Mouse (Mus musculus): ENCODE measurements around the gene Ano10. TPM values are rescaled to one million over a fixed set of nuclear protein-coding genes. Genes with fewer than 3 reads are reported as not detected.

The Ano10 gene
- polyA plus RNA-seq, 1 experiment from 2014 or later, result 55.4 TPM

DNA sequence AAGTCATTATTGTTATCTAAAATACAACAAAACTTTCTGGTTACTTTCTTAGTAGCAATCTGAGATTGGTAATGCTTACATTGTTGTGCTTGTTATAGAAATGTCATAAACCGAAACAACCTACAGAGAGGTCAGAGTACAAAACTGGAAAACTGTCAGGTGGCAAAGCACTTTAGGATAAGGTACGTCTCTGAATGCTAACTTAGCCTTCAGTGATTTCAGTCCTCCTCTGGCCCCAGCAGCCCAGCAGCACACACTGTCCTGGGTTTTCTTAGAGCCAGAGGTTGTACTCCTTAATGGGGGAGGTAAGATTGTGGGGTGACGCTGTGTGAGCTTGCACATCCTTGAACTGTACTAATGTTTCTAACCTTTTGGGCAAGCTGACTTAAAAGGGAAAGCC lies 22.9 kb downstream of the Ano10 start:
- DNase-seq (ENCODE audit: low spot score), result no peak
- 93% methylated on average over 3 of the region's 3 CpGs for WGBS
- H3K36me3 ChIP-seq (ENCODE audit: control insufficient read depth, insufficient read depth, low read length), result no peaks in the 10 kb centered on the region

DNA sequence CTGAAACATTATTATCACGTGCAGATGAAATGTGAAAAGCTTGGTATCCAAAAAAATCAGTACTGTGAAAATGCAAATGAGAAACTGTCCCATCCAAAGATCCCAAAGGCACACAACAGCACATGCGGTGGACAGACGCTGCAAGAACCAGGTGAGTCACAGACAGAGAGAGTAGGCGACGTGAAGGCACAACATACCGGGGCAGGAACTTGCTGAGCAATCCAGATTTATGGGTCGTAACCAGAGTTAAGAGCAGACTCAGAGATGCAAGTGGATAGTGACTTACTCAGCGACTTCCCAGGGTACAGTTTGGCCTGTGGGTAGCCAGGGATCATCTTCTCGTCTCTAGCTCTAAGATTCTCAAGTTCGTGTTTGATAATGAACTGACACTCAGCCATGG lies 23.3 kb downstream of the Ano10 start:
- no peak overlapping the region for H3K9ac ChIP-seq (ENCODE audit: low read length)
- H3K36me3 ChIP-seq (ENCODE audit: control insufficient read depth, insufficient read depth, low read length), result no peaks in the 10 kb centered on the region
- DNase-seq (ENCODE audit: low spot score) (no peak), ATAC-seq (ENCODE audit: insufficient read depth, low FRiP score, low TSS enrichment) (no peak)
- H3K9me3 ChIP-seq (ENCODE audit: control insufficient read depth, low read length), result no peaks in the 10 kb centered on the region
- H3K4me1 ChIP-seq (ENCODE audit: control insufficient read depth, insufficient read depth, low read length), result no peaks in the 10 kb centered on the region
- H3K27me3 ChIP-seq (ENCODE audit: control insufficient read depth, insufficient read depth, low read length), result no peaks in the 10 kb centered on the region
- no peak overlapping the region for H3K4me2 ChIP-seq (ENCODE audit: low read depth)
- WGBS, result 82% methylated on average over 10 of the region's 10 CpGs
- H3K27ac ChIP-seq (ENCODE audit: low read depth, low read length), result no peak overlapping the region
- H3K4me3 ChIP-seq (ENCODE audit: low read depth, low read length), result no peak overlapping the region

More for the DNA sequence above, 22.9 kb downstream of the Ano10 start:
- H3K9me3 ChIP-seq (ENCODE audit: control insufficient read depth, low read length), result no peaks in the 10 kb centered on the region
- H3K4me1 ChIP-seq (ENCODE audit: control insufficient read depth, insufficient read depth, low read length), result no peaks in the 10 kb centered on the region
- no peak overlapping the region for H3K4me2 ChIP-seq (ENCODE audit: low read depth)
- no peak overlapping the region for H3K4me3 ChIP-seq (ENCODE audit: low read depth, low read length)
- H3K27ac ChIP-seq (ENCODE audit: low read depth, low read length), result no peak overlapping the region
- no peak overlapping the region for H3K9ac ChIP-seq (ENCODE audit: low read length)
- no peaks in the 10 kb centered on the region for H3K27me3 ChIP-seq (ENCODE audit: control insufficient read depth, insufficient read depth, low read length)
- ATAC-seq (ENCODE audit: insufficient read depth, low FRiP score, low TSS enrichment), result no peak

- WGBS, result 82% methylated on average over 3 of the region's 3 CpGs
- Histone ChIP-seq H3K4me1 (ENCODE audit: control insufficient read depth, insufficient read depth, low read length) (no peaks in the 10 kb centered on the region), H3K4me3 (ENCODE audit: low read depth, low read length) (no peak overlapping the region), H3K27me3 (ENCODE audit: control insufficient read depth, insufficient read depth, low read length) (no peaks in the 10 kb centered on the region), H3K36me3 (ENCODE audit: control insufficient read depth, insufficient read depth, low read length) (no peaks in the 10 kb centered on the region), H3K9ac (ENCODE audit: low read length) (no peak overlapping the region), H3K27ac (ENCODE audit: low read depth, low read length) (no peak overlapping the region), H3K4me2 (ENCODE audit: low read depth) (no peak overlapping the region), H3K9me3 (ENCODE audit: control insufficient read depth, low read length) (no peaks in the 10 kb centered on the region)
- no peak for ATAC-seq (ENCODE audit: insufficient read depth, low FRiP score, low TSS enrichment)
- DNase-seq (ENCODE audit: low spot score), result no peak
These were observed 24.8 kb downstream of the Ano10 start for GRCm38 (mm10) chr9:122269256-122270041.

DNA sequence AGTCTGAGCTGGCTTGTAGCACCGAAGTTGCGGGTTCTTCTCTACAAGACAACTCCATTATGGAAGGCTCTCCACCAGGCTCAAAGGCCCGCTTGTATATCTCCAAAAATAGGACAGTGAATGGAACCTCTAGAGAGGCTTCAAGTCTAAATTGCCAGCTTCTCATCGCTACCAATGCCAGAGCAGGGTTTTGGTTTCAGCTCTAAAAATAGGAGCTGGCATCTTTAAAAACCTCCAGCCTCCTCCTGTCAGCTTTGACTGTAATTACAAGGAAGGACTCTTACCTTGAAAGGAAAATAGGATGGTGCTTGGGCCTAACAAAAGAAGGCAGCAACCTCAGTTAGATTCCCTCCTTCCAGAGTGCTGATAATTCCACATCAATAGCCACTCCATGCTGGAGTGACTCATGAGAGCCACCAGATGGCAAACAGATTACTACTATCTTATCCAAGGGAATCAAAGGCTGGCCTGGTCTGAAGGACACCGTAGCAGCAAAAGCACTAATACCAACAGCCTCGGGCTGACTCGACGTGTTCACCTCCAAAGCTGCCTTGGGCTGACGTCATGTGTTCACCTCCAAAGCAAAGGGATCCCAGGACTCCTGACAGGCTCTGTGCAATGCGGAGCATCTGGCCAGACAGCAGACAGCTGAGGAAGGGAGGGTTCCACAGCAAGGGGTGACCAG lies 28.6 kb downstream of the Ano10 start:
- Histone ChIP-seq H3K36me3 (ENCODE audit: control insufficient read depth, insufficient read depth, low read length) (no peaks in the 10 kb centered on the region), H3K27me3 (ENCODE audit: control insufficient read depth, insufficient read depth, low read length) (no peaks in the 10 kb centered on the region), H3K4me2 (ENCODE audit: low read depth) (no peak overlapping the region), H3K9ac (ENCODE audit: low read length) (no peak overlapping the region), H3K9me3 (ENCODE audit: control insufficient read depth, low read length) (no peaks in the 10 kb centered on the region), H3K4me3 (ENCODE audit: low read depth, low read length) (no peak overlapping the region), H3K4me1 (ENCODE audit: control insufficient read depth, insufficient read depth, low read length) (no peaks in the 10 kb centered on the region), H3K27ac (ENCODE audit: low read depth, low read length) (no peak overlapping the region)
- DNase-seq (ENCODE audit: low spot score) (no peak), ATAC-seq (ENCODE audit: insufficient read depth, low FRiP score, low TSS enrichment) (no peak)
- 85% methylated on average over 10 of the region's 10 CpGs for WGBS

GRCm38 (mm10) chr9:122263140-122263539 lies 31.1 kb downstream of the Ano10 start:
- Histone ChIP-seq H3K27me3 (ENCODE audit: control insufficient read depth, insufficient read depth, low read length) (no peaks in the 10 kb centered on the region), H3K4me3 (ENCODE audit: low read depth, low read length) (no peak overlapping the region), H3K4me2 (ENCODE audit: low read depth) (no peak overlapping the region), H3K9ac (ENCODE audit: low read length) (no peak overlapping the region), H3K27ac (ENCODE audit: low read depth, low read length) (no peak overlapping the region), H3K9me3 (ENCODE audit: control insufficient read depth, low read length) (no peaks in the 10 kb centered on the region), H3K36me3 (ENCODE audit: control insufficient read depth, insufficient read depth, low read length) (no peaks in the 10 kb centered on the region; the same call in 1 of the 2 replicates), H3K4me1 (ENCODE audit: control insufficient read depth, insufficient read depth, low read length) (no peaks in the 10 kb centered on the region)
- DNase-seq (ENCODE audit: low spot score) (no peak), ATAC-seq (ENCODE audit: insufficient read depth, low FRiP score, low TSS enrichment) (no peak)

DNA sequence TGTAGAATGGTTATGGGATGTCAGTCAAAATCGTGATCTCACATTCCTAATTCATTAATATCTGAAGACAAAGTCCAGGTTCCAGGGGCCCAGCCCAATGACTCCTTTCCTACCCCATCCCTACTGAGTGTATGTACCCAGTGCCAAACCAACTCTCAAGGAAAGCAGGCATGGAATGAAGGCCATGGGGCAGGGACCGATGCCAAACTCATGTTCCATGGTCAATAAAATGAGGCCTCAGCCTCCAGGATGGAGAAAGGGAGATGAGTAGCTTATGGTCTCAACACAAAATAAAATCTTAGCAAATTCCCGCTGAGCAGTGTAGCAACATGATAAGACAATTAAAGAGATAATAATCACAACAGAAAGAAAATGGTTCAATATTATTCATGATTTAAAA lies 39.8 kb downstream of the Ano10 start:
- H3K36me3 ChIP-seq (ENCODE audit: control insufficient read depth, insufficient read depth, low read length), result no peaks in the 10 kb centered on the region; the same call in 1 of the 2 replicates
- no peak overlapping the region for H3K27ac ChIP-seq (ENCODE audit: low read depth, low read length)
- DNase-seq (ENCODE audit: low spot score) (no peak), ATAC-seq (ENCODE audit: insufficient read depth, low FRiP score, low TSS enrichment) (no peak)
- no peak overlapping the region for H3K9ac ChIP-seq (ENCODE audit: low read length)
- no peaks in the 10 kb centered on the region for H3K27me3 ChIP-seq (ENCODE audit: control insufficient read depth, insufficient read depth, low read length)
- no peak overlapping the region for H3K4me3 ChIP-seq (ENCODE audit: low read depth, low read length)
- H3K9me3 ChIP-seq (ENCODE audit: control insufficient read depth, low read length), result no peaks in the 10 kb centered on the region
- H3K4me1 ChIP-seq (ENCODE audit: control insufficient read depth, insufficient read depth, low read length), result no peaks in the 10 kb centered on the region
- H3K4me2 ChIP-seq (ENCODE audit: low read depth), result no peak overlapping the region
- WGBS, result 92% methylated on average over 3 of the region's 3 CpGs

DNA sequence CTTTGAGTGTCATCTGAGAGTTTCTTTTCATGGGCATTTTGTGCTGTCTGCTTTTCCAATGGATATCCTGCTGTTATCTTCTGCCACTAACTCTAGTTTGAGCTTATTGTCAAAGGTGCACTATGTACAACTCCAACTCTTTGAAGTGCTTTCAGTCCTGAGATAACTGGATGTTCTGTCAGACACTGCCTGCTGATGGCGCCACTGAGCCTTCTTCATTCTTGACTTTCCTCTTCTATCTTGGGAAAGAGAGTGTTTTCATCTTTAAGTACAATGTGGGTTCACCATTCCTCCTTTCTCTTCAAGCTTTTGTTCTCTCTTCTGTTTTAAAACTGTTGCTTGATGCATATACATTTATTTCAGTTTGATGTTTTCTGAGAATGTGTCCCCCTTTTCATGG lies 42.1 kb downstream of the Ano10 start:
- Histone ChIP-seq H3K9me3 (ENCODE audit: control insufficient read depth, low read length) (no peaks in the 10 kb centered on the region), H3K4me2 (ENCODE audit: low read depth) (no peak overlapping the region), H3K27ac (ENCODE audit: low read depth, low read length) (no peak overlapping the region), H3K4me3 (ENCODE audit: low read depth, low read length) (no peak overlapping the region), H3K27me3 (ENCODE audit: control insufficient read depth, insufficient read depth, low read length) (no peaks in the 10 kb centered on the region), H3K36me3 (ENCODE audit: control insufficient read depth, insufficient read depth, low read length) (no peaks in the 10 kb centered on the region), H3K9ac (ENCODE audit: low read length) (no peak overlapping the region), H3K4me1 (ENCODE audit: control insufficient read depth, insufficient read depth, low read length) (no peaks in the 10 kb centered on the region)
- no peak for ATAC-seq (ENCODE audit: insufficient read depth, low FRiP score, low TSS enrichment)
- 85% methylated on average over 1 of the region's 1 CpGs for WGBS
- DNase-seq (ENCODE audit: low spot score), result no peak

DNA sequence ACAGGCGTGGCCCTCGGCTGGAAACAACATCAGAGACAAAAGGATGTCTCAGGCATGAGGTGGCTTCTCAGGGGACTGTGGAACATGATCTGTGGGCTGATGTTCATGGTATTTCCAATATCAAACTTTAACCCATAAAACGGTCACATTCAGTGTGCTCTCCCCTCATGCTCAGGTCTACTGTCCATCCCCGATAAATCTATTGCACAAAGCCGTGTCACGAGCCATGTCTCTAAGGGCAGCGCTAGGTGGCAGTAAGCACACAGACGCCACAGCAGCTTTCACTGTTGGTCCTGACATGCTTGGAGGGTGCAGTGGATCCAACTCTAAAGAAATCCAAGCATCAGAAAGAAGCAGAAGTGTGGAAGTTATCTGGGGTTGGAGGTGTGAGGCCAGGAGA lies 46.1 kb downstream of the Ano10 start:
- H3K27ac ChIP-seq (ENCODE audit: low read depth, low read length), result no peak overlapping the region
- no peaks in the 10 kb centered on the region for H3K4me1 ChIP-seq (ENCODE audit: control insufficient read depth, insufficient read depth, low read length)
- DNase-seq (ENCODE audit: low spot score) (peak; percentile 50), ATAC-seq (ENCODE audit: insufficient read depth, low FRiP score, low TSS enrichment) (peak; percentile 41; the same call in 1 of the 2 replicates)
- H3K9me3 ChIP-seq (ENCODE audit: control insufficient read depth, low read length), result no peaks in the 10 kb centered on the region
- no peaks in the 10 kb centered on the region for H3K36me3 ChIP-seq (ENCODE audit: control insufficient read depth, insufficient read depth, low read length)
- H3K4me2 ChIP-seq (ENCODE audit: low read depth), result no peak overlapping the region
- H3K4me3 ChIP-seq (ENCODE audit: low read depth, low read length), result no peak overlapping the region
- H3K27me3 ChIP-seq (ENCODE audit: control insufficient read depth, insufficient read depth, low read length), result no peaks in the 10 kb centered on the region
- H3K9ac ChIP-seq (ENCODE audit: low read length), result no peak overlapping the region
- WGBS, result 43% methylated on average over 8 of the region's 8 CpGs

All from neural tube, embryonic 11.5 days (tissue).